Mouse (Mus musculus) gastrocnemius, adult 2 months (tissue): ENCODE results near the gene Hoxb9. TPM values are rescaled to one million over a fixed set of nuclear protein-coding genes. Genes with fewer than 3 reads are reported as not detected.

Experiments
- DNase-seq: peaks from one replicate; pipeline ENCODE4 v3.0.0; 2022
- H3K27ac ChIP-seq: fragments of 200-600 bp; 2 replicates; pipeline ENCODE4 v1.8.1; 2022; ENCODE audit warnings: mild to moderate bottlenecking
- H3K4me3 ChIP-seq: fragments of 200-600 bp; 2 replicates; pipeline ENCODE4 v1.8.1; 2022; ENCODE audit warnings: mild to moderate bottlenecking, moderate library complexity
- CTCF ChIP-seq: fragments of 200-600 bp; IDR thresholded peaks from 2 replicates; pipeline ENCODE4 v1.8.1; 2022; ENCODE audit warnings: antibody characterized with exemption, mild to moderate bottlenecking, moderate library complexity
- intact Hi-C: fragments of 180-260 bp; cut with DNase I; formaldehyde crosslinking; loops from one replicate; pipeline ENCODE4 v1.15.1; 2025
- total RNA-seq, 2 experiments: library from RNA; stranded (reverse); gene quantifications; 2 replicates each; pipeline ENCODE4 v1.2.3; 2021

Gene Hoxb9
- total RNA-seq, 2 experiments from 2014 or later: 0.14 TPM; not detected in 1

DNA sequence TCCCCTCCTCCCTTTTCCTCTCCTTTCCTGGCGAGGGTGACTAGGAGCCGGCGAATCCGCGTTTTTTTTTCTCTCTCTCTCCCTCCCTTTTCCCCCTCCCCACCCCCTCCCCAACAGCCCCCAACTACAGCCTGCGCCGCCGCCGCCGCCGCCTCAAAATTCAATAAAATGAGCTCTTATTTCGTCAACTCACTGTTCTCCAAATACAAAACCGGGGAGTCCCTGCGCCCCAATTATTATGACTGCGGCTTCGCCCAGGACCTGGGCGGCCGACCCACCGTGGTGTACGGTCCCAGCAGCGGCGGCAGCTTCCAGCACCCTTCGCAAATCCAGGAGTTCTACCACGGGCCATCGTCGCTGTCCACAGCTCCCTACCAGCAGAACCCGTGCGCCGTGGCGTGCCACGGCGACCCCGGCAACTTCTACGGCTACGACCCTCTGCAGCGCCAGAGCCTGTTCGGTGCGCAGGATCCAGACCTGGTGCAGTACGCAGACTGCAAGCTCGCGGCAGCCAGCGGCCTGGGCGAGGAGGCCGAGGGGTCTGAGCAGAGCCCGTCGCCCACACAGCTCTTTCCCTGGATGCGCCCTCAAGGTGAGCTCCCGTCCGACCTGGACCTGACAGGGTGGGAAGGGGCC is 11.7 kb downstream of the Hoxb9 start:
- peak overlapping the region; percentile 89 for H3K27ac ChIP-seq
- TF ChIP-seq CTCF: no peak
- intact Hi-C loops: no loop called here
- DNase-seq: no peak
- H3K4me3 ChIP-seq: peak overlapping the region; percentile 73

DNA sequence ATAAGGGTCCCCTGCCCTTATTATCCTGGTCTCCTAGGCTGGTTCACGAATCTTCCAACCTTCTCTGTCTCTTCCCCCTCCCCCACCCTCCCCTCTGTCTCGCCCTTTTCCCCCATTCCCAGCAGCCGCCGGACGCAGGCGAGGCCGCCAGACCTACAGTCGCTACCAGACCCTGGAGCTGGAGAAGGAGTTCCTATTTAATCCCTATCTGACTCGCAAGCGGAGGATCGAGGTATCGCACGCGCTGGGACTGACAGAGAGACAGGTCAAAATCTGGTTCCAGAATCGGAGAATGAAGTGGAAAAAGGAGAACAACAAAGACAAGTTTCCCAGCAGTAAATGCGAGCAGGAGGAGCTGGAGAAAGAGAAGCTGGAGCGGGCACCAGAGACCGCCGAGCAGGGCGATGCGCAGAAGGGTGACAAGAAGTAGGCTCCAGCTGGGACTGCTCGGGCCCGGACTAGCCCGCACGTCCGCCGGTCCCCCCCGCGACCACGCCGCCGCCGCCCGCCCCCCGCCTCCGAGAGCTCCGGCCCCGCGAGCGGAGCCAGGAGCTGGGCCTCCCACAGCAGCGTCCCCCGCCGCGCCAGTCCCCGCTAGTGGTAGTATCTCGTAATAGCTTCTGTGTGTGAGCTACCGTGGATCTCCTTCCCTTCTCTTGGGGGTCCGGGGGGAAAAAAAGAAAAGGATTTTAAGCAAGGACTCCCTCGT is 12.9 kb downstream of the Hoxb9 start:
- peak; percentile 26; the same call in 1 of the 2 replicates for TF ChIP-seq CTCF
- H3K4me3 ChIP-seq: peak overlapping the region; percentile 73
- H3K27ac ChIP-seq: peak overlapping the region; percentile 89
- peak; percentile 53 for DNase-seq
- intact Hi-C loops: loop anchor here (1.0 kb wide), 1 partner anchor 9 kb away; no protein-coding TSS in a partner anchor

DNA sequence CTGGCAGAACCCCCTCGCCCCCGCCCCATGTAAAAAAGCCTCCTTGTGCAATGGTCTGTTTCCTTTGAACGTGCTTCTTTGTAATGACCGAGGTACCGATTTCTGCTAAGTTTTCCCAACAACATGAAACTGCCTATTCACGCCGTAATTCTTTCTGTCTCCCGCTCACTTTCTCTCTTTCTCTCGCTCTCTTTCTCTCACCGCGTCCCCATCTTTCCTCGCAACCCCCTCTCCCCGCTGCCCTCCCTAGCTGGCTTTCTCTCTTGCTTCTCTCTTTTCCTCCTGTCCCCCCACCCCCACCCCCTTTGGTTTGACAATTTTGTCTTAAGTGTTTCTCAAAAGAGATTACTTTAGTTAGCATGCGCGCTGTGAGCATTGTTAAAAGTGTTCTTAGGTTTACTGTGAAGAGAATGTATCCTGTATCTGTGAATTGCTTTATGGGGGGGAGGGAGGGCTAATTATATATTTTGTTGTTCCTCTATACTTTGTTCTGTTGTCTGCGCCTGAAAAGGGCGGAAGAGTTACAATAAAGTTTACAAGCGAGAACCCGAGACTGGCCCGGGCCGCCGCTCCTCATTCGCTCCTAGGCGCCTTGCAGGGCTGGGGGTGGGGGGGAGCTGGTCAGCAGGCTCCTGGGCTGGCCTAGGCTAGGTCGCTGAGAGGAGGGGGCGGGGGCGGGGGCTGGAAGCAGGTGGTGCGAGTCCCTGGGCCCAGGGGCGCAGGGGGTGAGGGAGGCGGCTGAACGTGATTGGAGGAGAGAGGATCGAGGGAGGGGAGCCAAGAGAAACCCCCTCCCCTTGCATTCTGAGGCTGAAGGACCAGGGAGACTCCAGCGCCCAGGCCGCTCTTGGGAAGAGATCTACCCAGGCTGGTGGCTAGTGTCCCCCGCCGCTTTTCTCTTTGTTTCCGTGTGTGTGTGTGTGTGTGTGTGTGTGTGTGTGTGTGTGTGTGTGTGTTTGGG is 13.8 kb downstream of the Hoxb9 start:
- TF ChIP-seq CTCF: no peak
- Histone ChIP-seq H3K4me3 (peak overlapping the region; percentile 73), H3K27ac (peak overlapping the region; percentile 89)
- no peak for DNase-seq
- intact Hi-C loops: loop anchor here (1.0 kb wide), 1 partner anchor 8 kb away; no protein-coding TSS in a partner anchor

DNA sequence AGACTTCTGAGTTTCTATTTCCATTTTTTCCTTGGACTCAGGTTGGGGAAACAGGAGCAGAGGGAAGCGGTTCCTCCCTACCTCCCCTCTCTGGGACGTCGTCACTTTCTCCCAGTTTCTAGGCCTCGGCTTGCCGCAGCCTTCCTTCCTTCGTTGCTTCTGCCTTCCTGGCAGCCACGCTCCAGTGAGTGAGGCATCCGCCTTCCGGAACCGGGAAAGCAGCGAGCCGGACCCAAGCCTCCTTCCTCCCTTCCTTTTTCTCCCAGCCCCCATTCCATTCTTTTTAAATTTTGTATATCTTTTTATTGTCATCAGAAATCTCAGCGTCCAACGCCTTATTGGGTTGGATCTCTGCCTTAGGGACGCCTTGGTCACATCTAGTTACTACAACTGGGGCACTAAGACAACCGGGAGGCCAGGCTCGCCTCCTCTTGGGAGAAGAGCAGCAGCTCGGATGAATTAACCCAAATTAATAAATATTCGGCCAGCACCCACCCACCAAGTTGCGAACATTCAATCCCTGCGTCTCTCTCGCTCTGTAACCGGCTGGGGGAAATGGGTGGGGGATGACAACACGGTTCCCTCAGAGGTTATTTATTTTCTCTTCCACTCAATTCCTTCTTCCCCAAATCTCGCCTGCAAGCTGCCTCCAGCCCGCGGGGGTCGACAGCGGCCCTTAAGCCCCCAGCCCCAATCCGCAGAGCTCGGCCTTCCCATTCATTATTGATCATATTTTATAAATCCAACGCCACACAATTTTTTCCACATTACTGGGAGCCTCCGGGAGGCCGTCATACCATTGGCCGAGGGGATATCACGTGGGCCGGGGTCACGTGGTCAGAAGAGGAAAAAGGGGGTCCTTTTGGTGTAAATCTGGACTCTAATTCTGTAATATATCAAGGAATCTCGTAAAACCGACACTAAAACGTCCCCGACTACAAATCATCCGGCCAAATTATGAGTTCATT is 14.8 kb downstream of the Hoxb9 start, which contains the start of gene Hoxb7:
Hoxb7 (plus strand) TSS at position 853 of the 968 bp plus-strand sequence.
- no peak for DNase-seq
- TF ChIP-seq CTCF: no peak
- intact Hi-C loops: no loop called here
- Histone ChIP-seq H3K27ac (peak within 1 kb of the TSS; percentile 89), H3K4me3 (peak within 1 kb of the TSS; percentile 73)

DNA sequence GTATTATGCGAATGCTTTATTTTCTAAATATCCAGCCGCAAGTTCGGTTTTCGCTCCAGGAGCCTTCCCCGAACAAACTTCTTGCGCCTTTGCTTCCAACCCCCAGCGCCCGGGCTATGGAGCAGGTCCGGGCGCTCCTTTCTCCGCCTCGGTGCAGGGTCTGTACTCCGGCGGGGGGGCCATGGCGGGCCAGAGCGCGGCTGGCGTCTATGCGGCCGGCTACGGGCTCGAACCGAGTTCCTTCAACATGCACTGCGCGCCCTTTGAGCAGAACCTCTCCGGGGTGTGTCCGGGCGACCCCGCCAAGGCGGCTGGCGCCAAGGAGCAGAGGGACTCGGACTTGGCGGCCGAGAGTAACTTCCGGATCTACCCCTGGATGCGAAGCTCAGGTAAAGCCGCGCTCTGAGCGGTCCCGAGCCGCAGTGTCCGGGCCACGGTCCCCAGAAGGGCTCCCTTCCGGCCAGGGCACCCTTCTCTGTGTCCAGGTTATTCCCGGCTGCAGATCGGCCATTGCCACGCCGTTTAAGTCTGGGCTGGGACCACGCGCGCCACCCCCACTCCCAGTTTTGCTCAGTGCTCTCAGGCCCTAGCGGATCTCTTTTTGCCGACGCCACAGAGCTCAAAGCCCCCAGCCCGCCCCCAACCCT is 15.6 kb downstream of the Hoxb9 start:
- no peak for TF ChIP-seq CTCF
- DNase-seq: no peak
- intact Hi-C loops: no loop called here

DNA sequence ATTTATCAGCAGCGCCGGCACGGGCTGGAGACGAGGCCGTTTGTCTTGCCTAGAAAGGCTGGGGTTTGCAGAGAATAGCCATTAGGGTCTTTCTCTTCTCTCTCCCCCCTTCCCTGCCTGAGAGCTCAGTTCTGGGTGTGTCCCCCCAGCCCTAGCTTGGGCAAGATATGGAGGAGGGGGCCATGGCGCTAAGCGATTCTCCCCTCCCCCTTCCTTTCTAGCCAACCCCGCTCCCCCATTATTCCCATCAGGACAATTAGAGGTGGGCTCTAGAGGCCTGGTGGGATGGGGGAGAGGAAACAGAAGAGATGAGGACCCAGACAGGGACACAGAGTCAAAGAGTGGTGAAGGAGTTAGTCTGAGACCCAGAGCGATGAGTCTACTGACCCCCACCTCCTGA is 16.2 kb downstream of the Hoxb9 start:
- H3K4me3 ChIP-seq: peak overlapping the region; percentile 73
- TF ChIP-seq CTCF: no peak
- intact Hi-C loops: no loop called here
- peak overlapping the region; percentile 89 for H3K27ac ChIP-seq
- no peak for DNase-seq

More for the DNA sequence above, 15.6 kb downstream of the Hoxb9 start:
- Histone ChIP-seq H3K27ac (peak overlapping the region; percentile 89), H3K4me3 (peak overlapping the region; percentile 73)

- no peak for DNase-seq
- 0 out of 2 replicates have a peak overlapping the region, but pooled peaks have one; percentile 24 for H3K27ac ChIP-seq
- intact Hi-C loops: no loop called here
- H3K4me3 ChIP-seq: no peak overlapping the region
- no peak for TF ChIP-seq CTCF
Measured at GRCm38 (mm10) chr11:96288455-96289221, 17.4 kb downstream of the Hoxb9 start.

DNA sequence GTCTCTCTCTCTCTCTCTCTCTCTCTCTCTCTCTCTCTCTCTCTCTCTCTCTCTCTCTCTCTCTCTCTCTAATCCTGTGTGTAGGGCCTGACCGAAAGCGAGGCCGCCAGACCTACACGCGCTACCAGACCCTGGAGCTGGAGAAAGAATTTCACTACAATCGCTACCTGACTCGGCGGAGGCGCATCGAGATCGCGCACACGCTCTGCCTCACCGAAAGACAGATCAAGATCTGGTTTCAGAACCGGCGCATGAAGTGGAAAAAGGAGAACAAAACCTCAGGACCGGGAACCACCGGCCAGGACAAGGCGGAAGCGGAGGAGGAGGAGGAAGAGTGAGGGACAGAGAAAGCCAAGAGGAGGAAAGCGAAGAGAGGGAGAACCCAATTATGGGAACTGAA is 18.0 kb downstream of the Hoxb9 start:
- TF ChIP-seq CTCF: no peak
- H3K4me3 ChIP-seq: no peak overlapping the region
- DNase-seq: no peak
- H3K27ac ChIP-seq: 0 out of 2 replicates have a peak overlapping the region, but pooled peaks have one; percentile 40
- intact Hi-C loops: no loop called here

- no peak for DNase-seq
- no peak for TF ChIP-seq CTCF
- Histone ChIP-seq H3K27ac (peak overlapping the region; percentile 40; the same call in 1 of the 2 replicates), H3K4me3 (no peak overlapping the region)
- intact Hi-C loops: no loop called here
Measured at GRCm38 (mm10) chr11:96289837-96290236, 18.6 kb downstream of the Hoxb9 start.

- Histone ChIP-seq H3K4me3 (peak overlapping the region; percentile 69), H3K27ac (peak overlapping the region; percentile 77)
- no peak for TF ChIP-seq CTCF
- DNase-seq: no peak
- intact Hi-C loops: no loop called here
Measured at GRCm38 (mm10) chr11:96290705-96291355, 19.6 kb downstream of the Hoxb9 start.
